Mouse (Mus musculus) left cerebral cortex, postnatal 4 days (tissue): Measurements from ENCODE around the gene R3hdml. TPM values are rescaled to one million over a fixed set of nuclear protein-coding genes. Genes with fewer than 3 reads are reported as not detected.
A peak's percentile ranks its signal among the peaks of the same experiment; 100 is the strongest.
"Not testable (repeated sequence)": the region's sequence is repeated elsewhere in the genome, so short reads cannot be mapped to it uniquely, and the experiment has no call there.

Experiments
- DNase-seq: peaks from one replicate; pipeline ENCODE4 v3.0.0-alpha.2; 2022
- intact Hi-C: fragments of 180-260 bp; cut with DNase I; formaldehyde crosslinking; loops from one replicate; pipeline ENCODE4 v1.15.1; 2025
- total RNA-seq, 2 experiments: library from RNA; stranded (reverse); gene quantifications; 2 replicates each; pipeline ENCODE4 v1.2.3; 2021

The R3hdml gene
- total RNA-seq, result under 1 TPM in 1 of 2 experiments, not detected in 1; 0.36 TPM

- intact Hi-C loops, result no loop called here
- no peak for DNase-seq
Measured at GRCm38 (mm10) chr2:163492018-163492417, at the start of gene R3hdml. TSS of gene R3hdml (plus strand) at chr2:163492318.

DNA sequence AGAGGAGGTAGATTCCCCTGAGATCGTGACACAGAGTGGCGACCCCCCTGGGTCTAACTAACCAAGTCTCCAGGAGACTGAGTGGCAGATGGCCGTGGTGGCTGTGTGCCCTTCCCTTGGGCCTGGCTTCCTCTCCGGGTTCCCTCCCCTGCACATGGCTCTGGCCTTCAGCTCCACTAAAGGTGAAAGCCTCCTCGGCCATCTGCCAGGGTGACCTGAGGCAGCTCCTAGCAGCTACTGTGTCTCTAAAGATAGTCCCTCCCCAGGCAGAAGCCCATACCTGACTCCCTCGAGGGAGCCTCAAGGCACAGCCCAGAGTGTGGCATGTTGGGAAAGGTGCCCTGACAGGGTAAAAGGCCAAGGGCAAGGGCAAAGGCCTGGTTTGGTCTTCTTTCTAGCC, 48.6 kb upstream of the R3hdml start:
- DNase-seq, result no peak
- intact Hi-C loops, result no loop called here

- intact Hi-C loops, result no loop called here
- DNase-seq, result no peak
Measured at GRCm38 (mm10) chr2:163444017-163444416, 48.1 kb upstream of the R3hdml start.

DNA sequence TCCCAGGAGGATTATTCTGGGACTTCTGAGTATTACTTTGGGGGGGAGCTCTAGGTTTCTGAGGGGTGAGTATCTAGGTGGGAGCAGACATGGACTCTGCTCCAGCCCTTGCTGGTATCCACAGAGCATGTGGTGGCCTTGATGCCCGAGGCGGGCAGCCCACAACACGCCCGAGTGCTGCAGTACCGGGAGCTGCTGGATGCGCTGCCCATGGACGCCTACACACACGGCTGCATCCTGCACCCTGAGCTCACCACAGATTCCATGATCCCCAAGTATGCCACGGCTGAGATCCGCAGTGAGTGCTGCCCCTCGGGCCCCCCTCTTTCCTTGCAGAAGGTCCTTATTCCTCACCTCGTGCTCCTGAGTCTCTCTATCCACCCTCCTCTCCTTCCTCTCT, 44.7 kb upstream of the R3hdml start:
- intact Hi-C loops, result no loop called here
- no peak for DNase-seq

GRCm38 (mm10) chr2:163449276-163449675, 42.8 kb upstream of the R3hdml start:
- intact Hi-C loops, result no loop called here
- no peak for DNase-seq

DNA sequence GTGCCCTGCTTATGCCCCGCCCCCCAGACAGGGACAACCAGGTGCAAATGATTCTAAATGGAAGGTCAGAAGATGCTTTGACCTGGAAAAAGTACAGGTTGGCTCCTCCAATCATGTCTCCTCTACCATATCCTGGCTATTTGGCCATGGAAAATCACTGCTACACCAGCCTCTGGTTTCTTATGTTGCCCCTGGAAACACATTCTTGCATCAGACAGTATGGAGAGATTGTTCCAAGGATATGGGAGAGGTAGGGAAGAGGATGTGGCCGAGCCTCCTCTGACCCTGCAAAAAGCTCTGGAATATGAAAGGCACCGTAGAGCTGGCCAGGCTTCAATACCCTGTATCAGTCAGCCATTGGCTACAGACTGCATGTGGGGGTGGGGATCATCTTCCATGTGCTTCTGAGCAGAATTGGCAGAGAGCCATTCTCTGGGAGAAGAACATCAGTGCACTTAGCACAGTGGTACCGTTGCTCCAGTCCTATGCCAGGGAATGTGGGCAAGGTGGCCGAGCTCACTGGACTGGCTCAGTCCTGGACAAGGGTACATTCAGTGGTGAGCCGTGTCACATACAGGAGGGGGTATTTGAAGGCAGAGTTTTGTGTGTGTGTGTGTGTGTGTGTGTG, 41.3 kb upstream of the R3hdml start:
- DNase-seq, result peak; percentile 45
- intact Hi-C loops, result no loop called here

DNA sequence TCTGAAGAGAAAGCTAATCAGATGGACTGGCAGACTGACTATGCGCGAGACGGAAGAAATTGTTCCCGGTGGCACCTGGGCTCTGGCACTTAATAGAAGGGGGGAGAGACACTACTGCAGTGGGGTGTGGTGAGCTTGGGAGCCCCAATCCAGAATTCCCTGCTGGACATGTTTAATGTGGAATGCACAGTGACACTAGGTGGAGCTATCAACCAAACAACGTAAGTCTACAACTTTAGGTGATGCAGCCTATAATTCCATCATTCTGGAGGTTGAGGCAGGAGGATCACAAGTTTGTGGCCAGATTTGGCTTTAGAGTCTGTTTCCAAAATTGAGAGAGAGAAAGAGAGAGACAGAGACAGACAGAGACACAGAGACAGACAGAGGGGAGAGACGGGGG, 39.4 kb upstream of the R3hdml start:
- intact Hi-C loops, result no loop called here
- no peak for DNase-seq

DNA sequence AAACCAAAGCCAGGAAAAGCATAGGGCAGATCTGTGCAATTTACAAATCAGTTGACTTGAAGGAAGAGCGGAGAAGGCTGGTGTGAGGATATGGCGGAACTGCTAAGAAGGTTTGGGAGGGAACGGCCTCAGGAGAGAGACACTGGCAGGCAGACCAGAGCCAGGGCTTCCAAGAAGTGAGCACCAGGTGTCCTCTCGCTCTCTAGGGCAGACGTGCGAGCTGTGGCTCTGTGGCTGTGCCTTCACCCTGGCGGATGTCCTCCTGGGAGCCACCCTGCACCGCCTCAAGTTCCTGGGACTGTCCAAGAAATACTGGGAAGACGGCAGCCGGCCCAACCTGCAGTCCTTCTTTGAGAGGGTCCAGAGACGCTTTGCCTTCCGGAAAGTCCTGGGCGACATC, 38.7 kb upstream of the R3hdml start:
- DNase-seq, result no peak
- intact Hi-C loops, result no loop called here

DNA sequence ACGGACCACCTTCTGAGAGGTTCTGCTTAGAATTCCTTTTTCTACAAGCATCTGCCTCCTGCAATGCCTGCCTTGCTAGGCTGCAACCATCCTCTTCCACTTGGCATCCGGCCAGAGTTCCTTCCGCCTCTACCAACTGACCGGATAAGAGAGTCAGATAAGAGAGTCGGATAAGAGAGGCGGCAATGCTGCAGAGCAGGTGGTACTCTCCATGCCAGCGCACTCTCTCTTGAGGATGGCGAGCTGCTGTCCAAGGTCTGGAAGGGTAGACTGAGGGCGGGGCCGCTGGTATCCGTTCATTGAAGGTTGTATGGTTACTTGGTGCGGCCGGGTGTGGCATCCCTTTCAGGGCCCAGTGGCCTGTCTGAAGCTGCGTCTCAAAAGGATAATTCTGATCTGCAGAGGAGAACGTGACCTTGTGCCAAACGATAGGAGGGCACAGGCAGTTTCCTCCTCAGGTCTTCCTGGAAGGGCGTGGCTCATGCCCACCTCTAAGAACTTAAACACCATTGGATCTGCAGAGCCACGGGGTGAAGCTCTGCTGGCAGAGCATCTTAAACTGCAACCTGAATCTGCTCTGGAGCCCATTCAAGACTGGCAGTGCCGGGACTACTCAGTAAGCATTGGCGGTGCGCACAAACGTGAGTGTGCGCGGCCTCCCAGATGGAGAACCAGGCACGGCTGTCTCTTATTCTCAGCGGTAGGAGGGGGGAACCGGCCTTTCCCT, 33.4 kb upstream of the R3hdml start:
- peak; percentile 36 for DNase-seq
- intact Hi-C loops, result no loop called here

DNA sequence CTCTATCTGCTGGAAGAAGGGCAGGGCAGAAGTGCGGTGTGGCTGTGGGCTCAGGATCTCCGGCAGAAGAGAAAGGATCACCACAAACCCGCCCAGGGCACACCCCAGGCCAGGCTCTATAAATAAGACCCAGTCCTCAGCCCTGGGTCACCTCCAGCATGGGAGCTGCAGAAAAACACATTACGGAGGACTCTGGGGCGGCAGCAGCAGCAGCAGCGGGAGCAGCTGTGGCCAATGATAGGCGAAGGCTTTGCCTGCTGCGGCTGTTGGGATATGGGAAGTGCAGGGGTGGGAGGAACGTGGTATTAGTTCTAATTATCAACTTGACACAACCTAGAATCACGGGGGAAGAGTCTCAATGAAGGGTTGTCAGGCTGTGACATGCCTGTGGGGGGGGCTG, 32.7 kb upstream of the R3hdml start:
- intact Hi-C loops, result no loop called here
- no peak for DNase-seq

GRCm38 (mm10) chr2:163460622-163461021, 31.5 kb upstream of the R3hdml start:
- DNase-seq, result no peak
- intact Hi-C loops, result no loop called here

GRCm38 (mm10) chr2:163461307-163461706, 30.8 kb upstream of the R3hdml start:
- DNase-seq, intact Hi-C loops: not testable (repeated sequence)

GRCm38 (mm10) chr2:163462386-163462785, 29.7 kb upstream of the R3hdml start:
- DNase-seq, result no peak
- intact Hi-C loops, result no loop called here

GRCm38 (mm10) chr2:163462801-163463200, 29.3 kb upstream of the R3hdml start:
- intact Hi-C loops, result no loop called here
- DNase-seq, result no peak

GRCm38 (mm10) chr2:163463251-163463769, 28.8 kb upstream of the R3hdml start:
- no peak for DNase-seq
- intact Hi-C loops, result no loop called here

DNA sequence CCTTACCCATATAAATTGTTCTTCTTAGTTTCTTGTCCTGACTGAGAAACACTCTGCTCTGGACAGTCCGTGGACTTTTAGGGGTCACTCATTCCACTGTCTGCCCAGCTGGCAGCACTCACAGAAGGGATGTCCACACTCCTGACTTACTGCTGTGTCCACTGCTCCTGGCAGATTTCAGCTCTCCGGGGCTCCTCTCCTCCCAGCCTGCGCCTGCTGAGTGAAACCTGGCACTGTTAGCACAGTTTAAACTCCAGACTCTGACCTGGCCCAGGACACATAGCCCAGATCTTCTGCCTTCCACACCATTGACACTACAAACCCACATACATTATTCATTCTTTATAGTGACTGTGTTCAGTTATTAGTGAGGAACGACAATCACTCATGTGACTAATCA, 28.1 kb upstream of the R3hdml start:
- intact Hi-C loops, result no loop called here
- DNase-seq, result no peak

GRCm38 (mm10) chr2:163464562-163464961, 27.6 kb upstream of the R3hdml start:
- DNase-seq, result no peak
- intact Hi-C loops, result no loop called here

DNA sequence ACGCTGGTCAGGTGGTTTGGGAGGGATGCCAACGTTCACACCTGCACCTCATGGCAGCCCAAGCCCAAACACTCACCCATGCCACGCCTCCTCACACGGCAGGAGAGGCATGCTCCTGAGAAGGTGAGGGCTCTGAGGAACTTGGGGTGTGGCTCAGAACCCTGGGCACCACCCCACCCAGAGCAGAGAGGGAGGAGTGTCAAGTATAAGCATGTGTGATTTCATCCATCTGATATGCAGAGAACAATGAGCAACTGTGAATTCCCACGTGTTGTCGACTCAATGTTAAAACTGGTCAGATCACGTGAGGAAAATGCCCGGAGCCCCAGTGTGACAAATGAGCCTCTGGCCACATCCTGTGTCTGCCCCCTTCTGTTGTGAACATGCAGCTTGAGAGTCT, 25.3 kb upstream of the R3hdml start:
- DNase-seq, result no peak
- intact Hi-C loops, result no loop called here

DNA sequence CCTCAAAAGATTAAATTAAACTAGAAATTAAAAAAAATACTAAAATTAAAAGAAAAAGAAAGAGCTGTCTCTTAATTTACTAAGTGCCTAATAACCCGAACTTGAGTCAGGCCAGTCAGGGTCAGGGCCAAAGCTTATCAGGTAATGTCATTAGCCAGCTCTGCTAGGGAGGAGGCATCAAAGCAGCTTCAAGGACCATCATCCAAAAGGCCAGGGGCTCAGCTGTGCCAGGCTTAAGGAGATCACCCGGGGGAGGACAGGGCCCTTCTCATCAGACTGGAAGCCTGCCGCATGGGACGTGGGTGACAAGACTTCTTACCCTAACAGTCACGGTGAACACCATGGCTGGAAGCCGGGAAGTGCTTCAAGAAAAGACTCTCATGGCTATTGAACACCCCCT, 24.5 kb upstream of the R3hdml start:
- DNase-seq, result no peak
- intact Hi-C loops, result no loop called here

DNA sequence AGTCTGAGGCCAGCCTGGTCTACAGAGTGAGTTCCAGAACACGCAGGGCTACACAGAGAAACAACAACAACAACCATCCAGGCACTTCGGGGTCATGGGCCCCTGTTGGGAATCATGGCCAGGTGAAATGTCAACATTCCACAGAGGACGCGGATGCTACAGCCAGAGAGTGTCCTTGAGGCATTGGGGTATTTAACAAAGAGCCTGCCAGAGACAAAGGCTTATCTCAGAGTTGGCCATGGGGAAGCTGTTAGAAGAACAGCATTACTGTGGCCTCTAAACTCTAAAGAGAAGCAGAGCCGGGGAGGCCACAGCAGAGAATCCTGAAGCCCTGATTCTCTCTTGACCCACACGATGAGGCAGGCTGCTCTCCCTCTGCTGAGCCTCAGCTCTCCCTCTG, 23.3 kb upstream of the R3hdml start:
- intact Hi-C loops, result no loop called here

DNA sequence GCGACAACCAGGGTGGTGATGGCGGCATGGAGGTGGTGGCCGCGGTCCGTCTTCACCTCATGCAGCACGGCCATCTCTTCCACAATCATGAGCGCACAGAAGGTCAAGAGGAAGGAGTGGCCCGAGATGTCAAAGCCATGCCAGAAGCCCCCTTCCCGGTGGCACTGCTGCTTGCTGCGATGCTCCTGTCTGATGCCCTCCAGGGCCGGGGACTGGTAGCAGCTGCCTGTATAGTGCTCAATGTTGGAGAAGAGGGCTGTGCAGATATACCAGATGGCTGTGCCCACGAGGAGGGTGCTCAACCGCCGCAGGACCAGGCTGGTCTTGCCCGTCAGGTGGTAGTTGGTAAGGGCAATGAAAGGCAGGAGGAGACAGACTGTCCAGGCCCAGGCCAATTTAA, 22.4 kb upstream of the R3hdml start:
- intact Hi-C loops, result no loop called here
- no peak for DNase-seq

More for the DNA sequence above, 23.3 kb upstream of the R3hdml start:
- no peak for DNase-seq

DNA sequence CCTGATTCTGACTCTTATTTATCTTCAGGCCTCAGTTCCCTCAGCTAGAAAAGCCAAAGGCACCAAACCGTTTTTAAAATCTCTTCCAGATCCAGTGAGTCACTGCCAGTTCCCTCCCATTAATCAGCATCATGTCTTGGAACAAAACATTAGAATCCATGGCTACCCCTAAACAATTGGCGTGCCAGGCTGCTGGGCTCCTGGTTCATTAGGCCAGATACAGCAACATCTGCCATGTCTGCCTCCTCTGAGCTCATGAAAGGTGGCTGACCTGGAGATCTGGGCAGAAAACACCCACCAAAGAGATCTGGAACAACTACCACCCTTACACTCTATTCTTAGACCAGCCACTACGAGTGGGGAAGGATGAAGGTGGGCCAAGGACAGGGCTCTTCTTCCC, 21.0 kb upstream of the R3hdml start:
- DNase-seq, result no peak
- intact Hi-C loops, result no loop called here
